8 mouse cellular contexts compared by ENCODE assay signal in genomic region chr6:124662477-124663423, GRCm38 (mm10). TPM values are rescaled to one million over a fixed set of nuclear protein-coding genes. Genes with fewer than 3 reads are reported as not detected.
DNase-seq lines count a peak whose midpoint lies in the region; ATAC-seq lines count a peak whose summit lies in the region.

Gene Lpcat3 (plus strand): TSS chr6:124663027.

- DNase-seq in WW6 (ENCODE audit: low read depth, low spot score), result peak; percentile 100
- peak; percentile 94 to 98 for DNase-seq in cerebellum, postnatal 4 days (ENCODE audit: low spot score in 2 of 2)
- peak; percentile 98 for DNase-seq in gastrocnemius, adult 18-20 months (ENCODE audit: low spot score)
- DNase-seq in left cerebral cortex, adult 18-20 months (ENCODE audit: low spot score in 2 of 2), result peak; percentile 95 to 97
- peak; percentile 98 for DNase-seq in right cerebral cortex, adult 18-20 months
- peak; percentile 94 for DNase-seq in urinary bladder, postnatal 10 days (ENCODE audit: low spot score)

- WGBS in hindbrain, embryonic 16.5 days, result 1% methylated on average over 42 of the region's 87 CpGs
- WGBS in macrophage (ENCODE audit: missing documents), result under 1% methylated on average over 78 of the region's 87 CpGs

- H3K9me3 ChIP-seq in hindbrain, embryonic 16.5 days (ENCODE audit: control insufficient read depth, low read length), result no peaks in the 10 kb centered on the region

- H3K4me2 ChIP-seq in hindbrain, embryonic 16.5 days (ENCODE audit: low read length), result peak within 1 kb of the TSS; percentile 75

- peak; percentile 98 for ATAC-seq in hindbrain, embryonic 16.5 days

- H3K27me3 ChIP-seq in hindbrain, embryonic 16.5 days (replicated peaks; ENCODE audit: control insufficient read depth, insufficient read depth, low read length), result no peaks in the 10 kb centered on the region

- H3K36me3 ChIP-seq in hindbrain, embryonic 16.5 days (ENCODE audit: control insufficient read depth, insufficient read depth, low read length), result no peaks in the 10 kb centered on the region
- no peaks in the 10 kb centered on the region for H3K36me3 ChIP-seq in macrophage (ENCODE audit: inconsistent target)

- peak within 1 kb of the TSS; percentile 71 for H3K9ac ChIP-seq in hindbrain, embryonic 16.5 days (ENCODE audit: low read depth, low read length)

- peaks cover 44% of the 10 kb centered on the region for H3K79me2 ChIP-seq in macrophage (ENCODE audit: inconsistent target)

- H3K4me3 ChIP-seq in hindbrain, embryonic 16.5 days (ENCODE audit: low read length), result peak within 1 kb of the TSS; percentile 57
- peak within 1 kb of the TSS; percentile 90 for H3K4me3 ChIP-seq in macrophage (ENCODE audit: inconsistent target)

- H3K4me1 ChIP-seq in hindbrain, embryonic 16.5 days (ENCODE audit: control insufficient read depth, insufficient read depth, low read depth, low read length), result peaks cover 13% of the 10 kb centered on the region

- H3K27ac ChIP-seq in hindbrain, embryonic 16.5 days (ENCODE audit: low read depth, low read length), result peak within 1 kb of the TSS; percentile 74
- H3K27ac ChIP-seq in macrophage, result peak within 1 kb of the TSS; percentile 91

RNA-seq across cellular contexts. Expression of gene Lpcat3, which starts in this region (rescaled TPM):
- total RNA-seq in gastrocnemius, adult 18-20 months (2021), result 10 to 100 TPM; 14.4 to 17.8 TPM
- 51.1 and 53.7 TPM in 2 replicates for polyA plus RNA-seq in hindbrain, embryonic 16.5 days (2015; fragmentation: Nextera tagmentation; extraction: Ambion mirVana)
- total RNA-seq in left cerebral cortex, adult 18-20 months (2021), result 10 to 100 TPM; 20.1 to 20.6 TPM
- 10 to 100 TPM in 24 of 26 experiments, 1 to 10 TPM in 2; 7.3 to 49.7 (median 38.8) TPM for total RNA-seq in macrophage (2018; cell fraction: chromatin; rRNA removed)
- total RNA-seq in macrophage (2018; cell fraction: cytosol; rRNA removed), result 10 to 100 TPM; 32.8 to 58.9 (median 44.1) TPM
- 10 to 100 TPM; 23.3 to 80.9 (median 51.6) TPM for total RNA-seq in macrophage (2018; cell fraction: nucleus; rRNA removed)
- 42.1 to 61.4 TPM (median 45.7 TPM) in 3 replicates for polyA plus RNA-seq in macrophage (2018)

Comparison
In these comparisons a context has a peak if more than half of its experiments do, and no peak if none do; other contexts are left out.
1. Peak in every context shown above with its lines: DNase-seq, ATAC-seq, H3K4me3 ChIP-seq and H3K27ac ChIP-seq.